Mouse (Mus musculus): ENCODE measurements around the gene Gm379.

Gene Gm379

DNA sequence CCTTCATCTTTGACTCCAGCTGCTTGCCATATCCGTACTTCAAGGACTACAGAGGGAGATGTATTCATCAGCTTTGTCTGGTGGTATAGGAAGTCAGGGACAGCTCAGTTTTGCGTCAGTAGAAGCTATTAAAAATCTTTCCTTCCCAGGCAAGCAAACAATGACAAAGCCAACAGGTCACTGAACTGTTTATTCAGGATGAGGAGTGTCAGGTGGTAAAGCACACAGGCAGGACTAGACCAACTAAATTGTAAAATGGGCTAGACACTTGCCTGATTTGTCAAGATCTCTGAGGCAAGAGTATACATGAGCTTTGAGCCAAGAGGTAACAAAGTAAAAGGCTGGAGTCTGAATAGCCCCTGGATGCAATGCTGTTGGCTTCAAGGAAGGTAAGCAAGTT, at the start of gene Gm379:
Gene Gm379 (minus strand): TSS at position 7 of the 400 bp plus-strand sequence.
- no peak for DNase-seq (ENCODE audit: low spot score in 2 of 2)

DNA sequence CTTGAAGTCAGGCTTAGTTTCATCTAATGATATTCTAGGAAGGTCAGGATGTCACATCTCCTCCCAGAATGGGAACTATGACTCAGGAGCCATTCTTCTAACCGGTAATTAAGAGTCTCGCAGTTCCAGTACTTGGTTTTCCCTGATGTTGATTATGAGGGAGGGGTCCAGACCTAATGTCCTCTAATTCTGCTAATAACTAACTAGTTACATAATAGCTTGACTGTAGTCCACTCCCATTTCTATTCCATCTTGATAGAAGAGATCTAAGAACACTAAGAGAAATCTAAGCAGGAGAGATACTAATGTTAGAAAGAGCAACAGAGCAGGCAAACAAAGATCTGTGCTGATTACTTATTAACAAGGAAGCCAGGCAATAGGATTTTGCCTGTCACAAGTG, 39.6 kb upstream of the Gm379 start:
- no peak for DNase-seq (ENCODE audit: low spot score in 2 of 2)

GRCm38 (mm10) chrX:108668868-108669267, 4.2 kb upstream of the Gm379 start:
- no peak for DNase-seq (ENCODE audit: low spot score in 2 of 2)

DNA sequence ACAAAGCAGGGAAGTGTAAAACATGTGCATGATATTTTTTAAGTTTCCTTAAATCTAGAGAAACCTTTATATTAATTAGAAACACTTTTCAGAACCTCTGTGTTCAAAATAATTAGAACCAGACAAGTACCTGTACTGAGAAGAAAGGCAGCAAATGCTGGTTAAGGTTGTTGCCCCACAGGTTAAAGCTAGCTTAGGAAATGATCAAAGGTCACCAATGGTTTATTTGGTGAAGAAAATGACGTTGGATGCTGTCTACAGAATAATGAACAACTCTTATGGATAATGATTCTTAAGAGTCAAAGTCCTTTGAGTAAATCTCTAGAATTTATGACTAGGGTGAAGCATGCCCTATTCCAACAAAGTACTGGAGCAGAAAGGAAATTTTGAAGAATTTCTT, 42.7 kb downstream of the Gm379 start:
- DNase-seq (ENCODE audit: low spot score in 2 of 2): no peak

DNA sequence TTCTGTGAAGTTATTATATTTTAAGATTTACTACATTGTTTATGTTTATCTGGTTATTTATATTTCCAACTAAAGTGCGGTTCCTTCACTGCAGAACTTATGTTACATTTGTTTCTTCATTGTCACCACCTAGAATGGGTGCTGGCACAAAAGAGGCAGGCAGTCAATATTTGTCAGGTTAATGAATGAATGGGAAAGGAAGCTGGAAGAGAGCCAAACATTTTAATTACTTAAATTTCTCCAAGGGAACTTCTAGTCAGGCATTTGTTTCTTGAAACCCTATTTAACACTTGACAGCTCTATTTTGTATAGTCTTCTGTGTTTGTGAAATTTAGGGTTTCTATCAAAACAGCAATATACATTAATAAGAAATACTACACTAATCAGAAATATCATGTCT, 43.8 kb downstream of the Gm379 start:
- no peak for DNase-seq (ENCODE audit: low spot score in 2 of 2)

Measured in natural killer cell, adult 2 months (primary cell).